In the genomic region with DNA sequence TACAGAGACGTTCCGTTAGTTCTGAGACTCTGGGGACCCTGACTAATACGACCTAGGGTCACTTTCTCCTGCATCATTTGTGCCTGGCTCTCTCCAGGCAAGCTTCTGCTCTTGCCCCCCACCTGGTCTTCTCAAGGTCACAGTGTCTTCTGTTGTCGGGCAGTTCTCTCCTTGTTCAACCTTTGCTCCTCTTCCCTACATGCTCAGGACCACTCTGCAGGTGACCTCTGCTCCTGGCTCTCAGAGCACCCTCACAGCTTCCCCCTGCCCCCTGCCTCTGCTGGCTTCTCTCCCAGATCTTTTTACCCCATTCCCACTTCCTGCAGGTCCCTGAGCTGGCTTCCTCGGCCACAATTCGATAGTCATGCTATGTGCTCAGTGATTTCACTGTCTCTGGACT, we compare ENCODE assay signal across 17 mouse cellular contexts.
A peak's percentile ranks its signal among the peaks of the same experiment; 100 is the strongest.
DNase-seq lines count a peak whose midpoint lies in the region; TF ChIP-seq lines count a peak whose summit lies in the region.
"Had no signal": no experiment of that assay in that cellular context is flagged by ENCODE, and none has a peak within 500 bp of the region (broad histone marks: within the 10 kb centered on the region; RNA-seq: fewer than 3 reads in every experiment).

No protein-coding gene starts in this region.

- TF ChIP-seq CTCF in left cerebral cortex, adult 2 months (IDR thresholded peaks at IDR 0.05) = no peak

- peak overlapping the region; percentile 60 for H3K27ac ChIP-seq in left cerebral cortex, adult 2 months

- intact Hi-C loops in heart, postnatal 36 days (cut with DNase I) = no loop called here
- intact Hi-C loops in left cerebral cortex, adult 2 months (cut with DNase I) = no loop called here

- no peak overlapping the region for H3K4me3 ChIP-seq in left cerebral cortex, adult 2 months

- DNase-seq in heart, adult 11 months = peak; percentile 88
- DNase-seq in heart, postnatal 36 days = no peak
- peak; percentile 1 for DNase-seq in layer of hippocampus, adult 9-11 months
- DNase-seq in layer of hippocampus, adult 9-10 months (ENCODE audit: low spot score) = no peak
- no peak for DNase-seq in left cerebral cortex, adult 2 months (ENCODE audit: extremely low spot score in 1 of 2, low spot score in 2 of 2)
- DNase-seq in left cerebral cortex, adult 8-10 months (ENCODE audit: low spot score in 2 of 2) = no peak
- peak; percentile 15 for DNase-seq in yolk sac, embryonic 10.5 days (ENCODE audit: low spot score)
- DNase-seq in ovary, adult 18-20 months (ENCODE audit: low spot score) = no peak
- DNase-seq: adrenal gland, adult 2 months; adrenal gland, adult 8-10 months; adrenal gland, postnatal 10 days; adrenal gland, postnatal 14 days; adrenal gland, postnatal 25 days; adrenal gland, postnatal 36 days; B cell, adult 2 months; cerebellum, adult 11 months; cerebellum, adult 11-12 months had no signal

Comparison
In these comparisons a context has a peak if more than half of its experiments do, and no peak if none do; other contexts are left out.
1. DNase-seq: peak in heart, adult 11 months (single experiment), layer of hippocampus, adult 9-11 months (single experiment) and yolk sac, embryonic 10.5 days (single experiment); none in heart, postnatal 36 days (0 of 2), layer of hippocampus, adult 9-10 months (single experiment), left cerebral cortex, adult 2 months (0 of 2), left cerebral cortex, adult 8-10 months (0 of 2) and ovary, adult 18-20 months (single experiment).